Mouse (Mus musculus) C2C12 (cell line): ENCODE data around the gene Sept4.

ENCODE experiments used
- CEBPB ChIP-seq: IDR thresholded peaks from one replicate; pipeline ENCODE4 v1.6.1; 2011; ENCODE audit warnings: low read depth, mild to moderate bottlenecking, control low read depth, moderate library complexity
- CTCF ChIP-seq: IDR thresholded peaks from one replicate; pipeline ENCODE4 v1.5.1; 2011; ENCODE audit not compliant: control insufficient read depth, insufficient read depth, insufficient read length
- FOSL1 ChIP-seq: IDR thresholded peaks from one replicate; pipeline ENCODE4 v1.8.0; 2011; ENCODE audit warnings: mild to moderate bottlenecking, low read length; ENCODE audit not compliant: poor library complexity, insufficient read depth, severe bottlenecking
- MAX ChIP-seq: IDR thresholded peaks from one replicate; pipeline ENCODE4 v1.6.1; 2011; ENCODE audit warnings: mild to moderate bottlenecking, control low read depth
- MYOD1 ChIP-seq: IDR thresholded peaks from one replicate; pipeline ENCODE4 v1.6.1; 2011; ENCODE audit warnings: low read depth; ENCODE audit not compliant: control insufficient read depth, insufficient read length
- MYOG ChIP-seq: IDR thresholded peaks from one replicate; pipeline ENCODE4 v1.6.1; 2011; ENCODE audit not compliant: control insufficient read depth, insufficient read length; ENCODE audit errors: extremely low read depth
- USF1 ChIP-seq: IDR thresholded peaks from one replicate; pipeline ENCODE4 v1.6.1; 2011; ENCODE audit warnings: low read depth, mild to moderate bottlenecking, control low read depth, moderate library complexity

DNA sequence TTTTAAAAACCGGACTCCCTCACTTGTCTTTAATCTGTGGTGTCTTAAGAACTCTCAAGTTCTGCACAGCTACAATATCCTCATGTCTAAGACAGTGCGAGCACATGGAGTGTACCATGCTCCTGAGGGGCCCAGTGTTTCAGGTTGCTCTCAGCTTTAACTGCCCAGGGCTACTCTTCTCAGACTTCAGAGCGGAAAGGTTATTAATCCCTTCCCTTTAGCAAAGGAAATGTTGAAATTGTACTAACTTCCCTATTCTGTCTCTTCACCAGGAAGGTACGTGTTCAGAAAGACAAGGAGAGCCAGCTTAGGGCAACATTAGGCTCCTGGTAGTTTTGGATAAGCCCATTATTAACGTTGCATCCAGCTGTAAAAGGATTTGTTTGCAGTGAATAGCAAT lies 45.2 kb upstream of the Sept4 start:
- TF ChIP-seq CTCF (no peak), MYOD1 (no peak), USF1 (no peak), CEBPB (no peak), MAX (no peak), FOSL1 (no peak), MYOG (no peak)
